Mouse (Mus musculus): ENCODE data around the gene Kcnj10.

Kcnj10 gene

DNA sequence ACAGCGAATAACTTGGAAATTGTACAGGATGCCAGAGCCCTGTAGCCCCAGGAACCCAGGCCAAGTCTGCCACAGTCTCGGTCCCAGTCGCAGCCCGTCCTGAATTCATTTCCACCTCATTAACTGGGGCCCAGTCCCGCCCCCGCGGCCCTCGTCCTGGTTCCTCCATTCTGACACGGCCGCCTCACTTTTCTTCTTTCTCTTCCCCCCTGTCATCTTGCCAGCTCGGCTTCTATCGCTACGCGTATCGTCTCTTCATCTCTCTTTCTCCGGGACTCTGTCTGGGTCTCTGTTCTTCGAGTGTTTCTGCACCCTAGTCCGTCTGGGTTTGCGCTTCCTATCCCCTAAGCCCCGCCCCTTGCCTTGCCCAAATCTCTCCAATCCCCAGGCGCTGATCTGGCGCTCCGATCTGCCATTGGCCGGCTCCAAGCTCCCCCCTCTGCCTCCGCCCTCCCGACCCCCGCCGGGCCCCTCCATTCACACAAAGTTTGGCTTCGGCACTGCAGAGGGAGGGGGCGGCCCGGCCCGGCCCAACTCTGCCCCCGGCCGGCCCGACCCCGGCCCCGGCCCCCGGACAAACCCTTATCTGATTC, at the start of gene Kcnj10:
Gene Kcnj10 (plus strand): TSS at position 482 of the 593 bp plus-strand sequence.
- no peak for DNase-seq (ENCODE audit: low read depth)

GRCm38 (mm10) chr1:172292880-172293279, 48.1 kb upstream of the Kcnj10 start:
- no peak for DNase-seq (ENCODE audit: low read depth)

GRCm38 (mm10) chr1:172293449-172293848, 47.6 kb upstream of the Kcnj10 start:
- no peak for DNase-seq (ENCODE audit: low read depth)

DNA sequence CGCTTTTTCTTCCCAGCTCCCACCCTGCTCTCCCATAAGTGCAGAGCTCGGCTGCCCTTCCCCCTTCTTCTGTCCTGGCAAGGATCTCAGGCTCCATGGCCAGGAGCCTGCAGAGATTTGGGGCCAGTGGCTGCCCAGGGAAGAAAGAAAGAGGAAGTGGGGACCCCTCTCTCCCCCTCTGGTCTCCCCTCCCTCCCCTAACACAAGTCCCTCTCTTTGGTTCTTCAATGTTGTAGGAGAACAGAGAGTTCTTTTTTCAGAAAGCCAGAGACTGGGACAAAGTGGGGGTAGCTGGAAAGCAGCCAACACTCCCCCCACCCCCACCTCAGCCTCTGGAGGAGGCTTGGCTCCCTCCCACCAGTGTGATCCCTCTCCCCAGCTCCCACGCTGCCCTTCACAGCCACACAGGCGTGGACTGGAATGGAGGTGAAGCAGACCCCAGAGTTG, 45.2 kb upstream of the Kcnj10 start:
- DNase-seq (ENCODE audit: low read depth), result no peak

- DNase-seq (ENCODE audit: low read depth), result no peak
Observed at GRCm38 (mm10) chr1:172296816-172297510, 44.0 kb upstream of the Kcnj10 start.

DNA sequence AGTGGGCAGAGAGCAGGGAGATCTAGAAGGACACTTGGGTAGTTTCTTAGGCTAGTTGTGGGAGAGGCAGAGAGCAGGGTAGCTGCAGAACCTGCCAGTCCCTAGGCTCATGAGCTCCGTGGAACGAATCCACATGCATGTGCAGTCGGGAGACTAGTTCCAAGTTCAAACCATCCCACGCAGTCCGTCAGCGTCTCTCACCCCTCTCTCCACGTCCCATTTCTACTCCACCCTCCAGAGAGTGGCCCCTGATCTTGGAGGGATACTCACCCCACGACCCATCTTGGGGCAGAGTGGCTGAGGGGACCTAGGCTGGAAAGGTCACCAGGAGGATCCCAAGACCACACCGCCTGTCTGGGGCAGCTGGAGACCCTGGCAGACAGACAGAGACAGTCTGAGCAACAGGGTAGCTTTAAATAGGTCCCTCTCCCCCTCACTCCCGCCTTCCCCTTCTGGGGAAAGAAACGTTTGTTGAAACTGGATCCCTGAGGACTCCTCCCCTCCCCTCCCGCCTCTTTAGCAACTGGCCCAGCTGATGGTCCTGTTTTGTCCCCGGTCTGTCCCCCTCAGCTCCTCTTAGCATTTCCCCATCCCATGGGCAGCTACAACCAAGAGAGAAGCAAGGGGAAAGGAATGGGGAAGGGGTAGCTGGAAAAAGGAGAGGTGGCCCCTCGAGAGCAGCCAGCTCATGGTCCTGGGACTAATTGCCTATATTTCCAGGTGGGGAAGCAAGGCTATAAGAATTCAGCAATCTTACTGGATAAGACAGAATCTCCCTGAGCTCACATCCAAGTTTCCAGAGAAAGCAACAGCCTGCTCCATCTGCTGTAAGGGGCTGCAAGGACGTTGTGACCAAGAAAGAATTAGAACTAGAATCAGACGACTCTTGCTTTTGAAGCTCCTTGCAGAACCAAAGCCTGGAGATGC, 43.1 kb upstream of the Kcnj10 start, which contains the start of gene Atp1a2:
Gene Atp1a2 (minus strand): TSS at position 454 of the 927 bp plus-strand sequence.
- no peak for DNase-seq (ENCODE audit: low read depth)

- no peak for DNase-seq (ENCODE audit: low read depth)
Observed at GRCm38 (mm10) chr1:172299528-172299927, 41.5 kb upstream of the Kcnj10 start.

DNA sequence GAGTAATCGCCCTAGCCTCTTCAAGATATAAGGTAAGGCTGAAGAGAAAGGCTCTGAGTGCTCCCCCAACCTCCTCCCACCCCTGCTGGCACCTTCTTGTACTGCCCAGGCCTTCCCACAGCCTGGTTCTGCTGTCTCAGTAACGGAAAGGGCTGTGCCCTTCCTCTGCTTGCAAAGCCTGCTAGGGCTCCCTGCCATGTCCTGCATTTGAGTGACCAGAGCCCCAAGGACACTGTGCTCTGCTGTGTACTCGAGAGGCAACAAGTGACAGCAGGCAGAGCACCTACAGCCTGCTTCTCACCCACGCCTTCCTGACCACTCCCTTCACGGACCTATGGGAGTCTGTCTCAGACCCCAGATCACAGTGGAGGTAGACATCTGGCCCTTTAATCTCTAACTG, 40.8 kb upstream of the Kcnj10 start:
- DNase-seq (ENCODE audit: low read depth), result no peak

DNA sequence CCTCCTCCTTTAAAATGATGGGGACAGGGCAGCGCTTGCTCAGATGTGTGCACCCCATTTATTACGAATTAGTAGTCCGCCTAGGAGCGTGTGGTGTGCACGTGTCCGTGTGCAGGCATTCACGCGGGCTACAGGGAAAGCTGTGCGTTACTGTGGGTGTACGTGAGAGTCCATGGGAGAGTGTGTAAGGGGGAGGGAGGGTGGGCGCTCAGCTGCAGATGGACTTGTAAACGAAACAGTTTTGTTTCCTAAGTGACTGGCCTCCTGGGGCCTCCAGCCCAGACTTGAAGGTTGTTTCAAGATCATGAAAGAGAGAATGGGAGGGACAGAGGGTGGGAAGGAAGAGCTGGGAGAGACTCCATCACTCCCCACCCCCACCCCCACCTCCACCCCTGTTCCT, 39.8 kb upstream of the Kcnj10 start:
- no peak for DNase-seq (ENCODE audit: low read depth)

DNA sequence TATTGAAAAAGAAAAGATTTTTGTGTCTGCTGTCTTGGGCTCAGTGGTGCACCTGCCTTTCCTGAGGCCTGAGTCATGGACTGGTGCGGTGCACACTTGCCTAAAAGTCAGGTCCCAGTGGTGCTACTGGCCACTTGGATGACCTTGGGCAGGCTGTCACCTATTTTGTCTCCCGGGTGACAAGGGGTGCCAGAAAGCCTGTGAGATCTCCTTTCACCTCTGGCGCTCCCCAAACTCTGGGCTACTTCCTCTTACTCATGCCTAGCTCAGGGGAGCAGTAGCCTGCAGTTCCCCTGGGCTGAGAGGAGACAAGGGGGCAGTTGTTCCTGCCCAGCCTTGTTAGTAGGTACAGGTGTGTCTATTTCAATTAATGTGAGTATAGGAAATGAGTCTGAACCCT, 38.7 kb upstream of the Kcnj10 start:
- peak; percentile 27 for DNase-seq (ENCODE audit: low read depth)

DNA sequence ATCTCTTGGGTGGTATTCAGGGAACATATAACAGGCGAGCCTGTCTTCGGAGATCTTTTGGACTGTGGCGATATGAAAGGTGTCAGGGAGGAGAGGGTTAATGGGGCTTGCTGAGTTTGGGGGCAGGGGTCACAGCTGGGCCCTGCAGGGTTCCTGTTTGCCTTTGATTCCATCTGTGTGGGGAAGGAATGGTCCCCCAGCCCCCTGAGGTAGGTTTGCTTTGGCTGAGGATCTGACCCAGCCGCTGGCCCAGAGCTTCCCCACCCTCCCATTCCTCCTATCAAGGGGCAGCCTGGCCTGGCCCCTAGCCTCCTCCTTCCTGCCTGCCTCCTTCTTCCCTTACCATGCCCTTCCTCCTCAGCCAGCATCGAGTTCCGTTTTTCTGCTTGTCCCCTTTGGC, 38.2 kb upstream of the Kcnj10 start:
- DNase-seq (ENCODE audit: low read depth), result no peak

DNA sequence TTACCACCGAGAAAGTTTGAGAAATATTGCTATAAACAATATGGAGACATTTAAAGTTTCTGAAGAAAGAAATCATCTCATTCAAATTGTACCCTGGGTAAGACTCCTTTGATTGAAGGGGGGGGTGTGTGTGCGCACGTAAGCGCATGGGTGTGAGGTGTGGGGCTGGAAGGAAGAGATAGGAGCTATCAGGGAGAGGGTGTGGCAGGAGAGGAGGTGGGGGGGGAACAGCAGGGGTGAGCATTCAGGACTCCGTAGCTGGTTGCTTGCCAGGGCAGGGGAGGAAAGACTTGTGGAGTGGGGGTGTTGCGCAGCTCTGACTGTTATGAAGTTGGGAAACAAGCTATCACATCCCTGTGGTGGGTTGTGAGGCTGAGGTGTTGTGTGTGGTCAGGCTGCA, 36.6 kb upstream of the Kcnj10 start:
- peak; percentile 86 for DNase-seq (ENCODE audit: low read depth)

DNA sequence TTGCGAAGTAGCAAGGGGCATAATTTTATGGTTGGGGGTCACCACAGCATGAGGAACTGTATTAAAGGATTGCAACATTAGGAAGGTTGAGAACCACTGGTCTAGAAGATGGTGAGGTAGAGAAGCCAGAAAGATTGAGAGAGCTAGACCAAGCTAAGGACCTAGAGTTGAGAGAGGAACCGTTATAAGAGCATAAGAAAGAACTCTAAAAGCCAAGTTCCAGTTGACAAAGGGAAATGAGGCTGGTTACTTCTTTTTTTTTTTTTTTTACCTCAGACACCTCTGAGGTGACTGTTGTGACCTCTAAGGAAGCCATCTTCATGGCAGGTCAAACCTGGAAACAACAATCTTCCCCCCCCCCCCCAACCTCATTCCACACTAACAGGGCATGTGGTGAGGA, 35.9 kb upstream of the Kcnj10 start:
- peak; percentile 46 for DNase-seq (ENCODE audit: low read depth)

DNA sequence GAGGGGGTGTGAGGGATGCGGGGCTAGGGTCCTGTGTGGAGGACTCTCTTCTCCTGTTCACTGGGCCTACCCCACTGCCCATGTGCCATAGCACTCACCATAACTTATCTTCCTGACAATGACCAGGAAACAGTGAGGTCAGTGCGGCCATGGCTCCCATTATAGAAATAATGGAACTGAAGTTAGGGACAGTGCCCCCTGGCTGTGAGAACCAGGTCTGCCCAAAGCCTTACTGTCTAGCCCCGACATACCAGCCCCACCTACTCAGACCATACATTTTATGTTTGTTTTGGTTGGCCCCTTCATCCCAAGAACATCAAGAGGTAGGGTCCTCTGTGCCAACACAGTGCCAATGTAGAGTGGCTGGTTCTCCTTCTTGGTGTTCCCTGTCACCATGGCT, 35.4 kb upstream of the Kcnj10 start:
- DNase-seq (ENCODE audit: low read depth), result peak; percentile 80

GRCm38 (mm10) chr1:172306196-172306595, 34.8 kb upstream of the Kcnj10 start:
- peak; percentile 99 for DNase-seq (ENCODE audit: low read depth)

DNA sequence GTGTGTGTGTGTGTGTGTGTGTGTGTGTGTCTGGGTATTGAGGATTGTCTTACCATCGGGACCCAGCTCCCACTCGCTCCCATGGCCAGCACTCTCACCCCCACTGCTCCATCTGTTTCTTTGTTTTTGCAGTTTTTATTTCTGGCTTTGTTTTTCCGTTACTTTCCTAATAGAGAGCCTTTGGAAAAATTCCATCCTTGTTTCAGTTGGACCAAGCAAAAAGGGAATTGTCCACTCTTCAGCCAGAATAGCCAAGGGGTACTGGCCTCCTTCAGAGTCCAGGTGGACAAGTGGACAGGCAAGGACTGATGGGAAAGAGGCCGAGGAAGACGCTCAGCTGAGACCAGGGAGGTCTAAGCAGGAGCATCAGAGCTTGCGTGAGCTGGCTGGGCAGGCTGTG, 34.1 kb upstream of the Kcnj10 start:
- DNase-seq (ENCODE audit: low read depth), result no peak

DNA sequence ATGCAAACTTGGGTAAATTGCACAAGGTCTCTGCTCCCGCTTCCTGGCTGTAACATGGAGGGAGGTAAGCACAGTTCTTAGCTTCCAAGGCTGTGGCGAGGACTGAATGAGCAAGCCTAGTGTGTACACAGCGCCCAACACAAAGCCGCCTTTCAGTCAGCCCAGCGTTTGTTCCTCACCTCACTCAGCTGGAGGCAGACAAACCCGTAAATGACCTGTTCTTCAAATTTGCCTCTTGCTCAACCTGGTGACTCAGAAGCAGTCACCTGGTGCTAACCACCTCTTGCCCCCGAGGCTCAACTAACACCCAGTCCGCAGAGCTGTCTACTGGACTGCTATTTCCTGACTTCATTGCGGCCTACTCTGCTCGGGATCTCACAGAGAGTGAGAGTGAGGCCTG, 33.1 kb upstream of the Kcnj10 start:
- DNase-seq (ENCODE audit: low read depth), result peak; percentile 82

DNA sequence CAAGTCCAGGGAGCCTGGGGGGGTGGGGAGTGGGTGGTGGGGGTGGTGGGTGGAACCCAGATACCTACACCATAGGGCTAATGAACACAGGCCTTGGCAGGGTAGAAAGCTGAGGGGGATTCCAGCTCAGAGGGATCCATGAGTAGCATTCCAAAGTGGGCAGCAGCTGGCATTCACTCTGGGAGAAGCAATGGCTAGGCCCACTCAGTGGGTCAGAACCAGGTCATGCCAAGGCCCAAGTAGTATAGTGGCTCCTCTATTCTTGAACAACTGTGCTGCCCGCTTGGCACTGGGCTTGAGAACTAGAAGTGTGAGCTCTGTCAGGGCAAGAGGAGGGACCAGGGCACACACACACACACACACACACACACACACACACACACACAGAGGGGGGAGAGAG, 32.6 kb upstream of the Kcnj10 start:
- no peak for DNase-seq (ENCODE audit: low read depth)

- peak; percentile 94 for DNase-seq (ENCODE audit: low read depth)
Observed at GRCm38 (mm10) chr1:172309699-172310398, 31.2 kb upstream of the Kcnj10 start.

GRCm38 (mm10) chr1:172311248-172311906, 29.6 kb upstream of the Kcnj10 start:
- peak; percentile 92 for DNase-seq (ENCODE audit: low read depth)

Data from 416B (cell line).